Mouse (Mus musculus): ENCODE data around the gene Helq.

GRCm38 (mm10) chr5:100753407-100753806 is 45.0 kb downstream of the Helq start:
- TF ChIP-seq CTCF (IDR thresholded peaks at IDR 0.05; ENCODE audit: low read depth, low read length) = no peak
- no peak for TF ChIP-seq POLR2A (IDR thresholded peaks at IDR 0.05; ENCODE audit: extremely low read depth, insufficient read depth, low read length)

All from liver, adult 2 months (tissue).